Mouse (Mus musculus): ENCODE measurements around the gene Wdr12.

- TF ChIP-seq CTCF (IDR thresholded peaks at IDR 0.05; ENCODE audit: extremely low read depth, insufficient read depth, insufficient read length, insufficient replicate concordance) (no peak), POLR2A (IDR thresholded peaks at IDR 0.05; ENCODE audit: low read depth, low read length) (no peak)
These were observed 1.7 kb downstream of the Wdr12 start for GRCm38 (mm10) chr1:60096572-60097276.

Measured in spleen, adult 2 months (tissue).